Mouse (Mus musculus) heart, embryonic 16.5 days (tissue): ENCODE results near the gene Krt23. TPM values are rescaled to one million over a fixed set of nuclear protein-coding genes. Genes with fewer than 3 reads are reported as not detected.

Experiments
- ATAC-seq: fragments of 200-750 bp; cut with Nextera tagmentation; replicated peaks from 2 replicates; pipeline ENCODE4 v1.8.0; 2017; ENCODE audit warnings: moderate number of reproducible peaks; ENCODE audit not compliant: insufficient read depth, low FRiP score; ENCODE audit errors: extremely low read depth
- H3K27ac ChIP-seq: fragments of 300-500 bp; sonication (generic); 2 replicates; pipeline ENCODE4 v1.5.1; 2014; ENCODE audit warnings: mild to moderate bottlenecking, low read length, control low read depth, moderate library complexity
- H3K27me3 ChIP-seq: fragments of 300-500 bp; sonication (generic); 2 replicates; pipeline ENCODE4 v1.6.1; 2014; ENCODE audit warnings: low read length, mixed read lengths; ENCODE audit not compliant: control insufficient read depth, insufficient read depth
- H3K36me3 ChIP-seq: fragments of 300-500 bp; sonication (generic); 2 replicates; pipeline ENCODE4 v1.6.1; 2014; ENCODE audit not compliant: control insufficient read depth, insufficient read depth
- H3K4me1 ChIP-seq: fragments of 300-500 bp; sonication (generic); 2 replicates; pipeline ENCODE4 v1.6.1; 2014; ENCODE audit warnings: low read length, mixed read lengths; ENCODE audit not compliant: control insufficient read depth, insufficient read depth
- H3K4me2 ChIP-seq: fragments of 300-500 bp; sonication (generic); 2 replicates; pipeline ENCODE4 v1.6.1; 2014; ENCODE audit warnings: low read depth, mild to moderate bottlenecking, control low read depth, low read length
- H3K4me3 ChIP-seq: fragments of 300-500 bp; sonication (generic); 2 replicates; pipeline ENCODE4 v1.5.1; 2014; ENCODE audit warnings: mild to moderate bottlenecking, control low read depth, low read length
- H3K9ac ChIP-seq: fragments of 300-500 bp; sonication (generic); 2 replicates; pipeline ENCODE4 v1.6.1; 2014; ENCODE audit warnings: low read length, control low read depth
- H3K9me3 ChIP-seq: fragments of 300-500 bp; sonication (generic); replicated peaks from 2 replicates; pipeline ENCODE4 v1.6.1; 2016; ENCODE audit warnings: low read length; ENCODE audit not compliant: control insufficient read depth
- WGBS: fragments of 180-500 bp; shearing (Covaris S2); extraction: QIAGEN DNeasy Blood & Tissue Kit; methylation state at CpG from one replicate; pipeline ENCODE4 v1.1.7; 2014; 5-methylcytosine and 5-hydroxymethylcytosine counted together
- polyA plus RNA-seq: library from polyadenylated mRNA; unstranded; fragments of >200 nt; fragmentation: Nextera tagmentation; extraction: Ambion mirVana; gene quantifications from 2 replicates; pipeline ENCODE4 v1.2.1, GENCODE M21; 2015

Gene Krt23
- 0.46 and 0.70 TPM in 2 replicates for polyA plus RNA-seq

- Histone ChIP-seq H3K9me3 (no peaks in the 10 kb centered on the region), H3K4me1 (no peaks in the 10 kb centered on the region), H3K27me3 (no peaks in the 10 kb centered on the region), H3K27ac (no peak within 1 kb of the TSS), H3K36me3 (no peaks in the 10 kb centered on the region), H3K4me3 (no peak within 1 kb of the TSS), H3K4me2 (no peak within 1 kb of the TSS), H3K9ac (no peak within 1 kb of the TSS)
- no peak for ATAC-seq
- WGBS: 74% methylated on average over 22 of the region's 22 CpGs
Observed at GRCm38 (mm10) chr11:99492733-99493573, at the start of gene Krt23. Krt23 (minus strand) TSS chr11:99493137.

- no peak overlapping the region for H3K9ac ChIP-seq
- H3K27me3 ChIP-seq: no peaks in the 10 kb centered on the region
- H3K9me3 ChIP-seq: no peaks in the 10 kb centered on the region
- no peak overlapping the region for H3K27ac ChIP-seq
- no peak for ATAC-seq
- H3K36me3 ChIP-seq: no peaks in the 10 kb centered on the region
- H3K4me3 ChIP-seq: no peak overlapping the region
- no peaks in the 10 kb centered on the region for H3K4me1 ChIP-seq
- WGBS: 48% methylated on average over 9 of the region's 9 CpGs
- H3K4me2 ChIP-seq: no peak overlapping the region
Observed at GRCm38 (mm10) chr11:99539721-99540120, 46.8 kb upstream of the Krt23 start.

- no peak within 1 kb of the TSS for H3K4me2 ChIP-seq
- H3K9me3 ChIP-seq: no peaks in the 10 kb centered on the region
- no peak within 1 kb of the TSS for H3K9ac ChIP-seq
- no peaks in the 10 kb centered on the region for H3K4me1 ChIP-seq
- H3K4me3 ChIP-seq: no peak within 1 kb of the TSS
- no peak for ATAC-seq
- no peaks in the 10 kb centered on the region for H3K36me3 ChIP-seq
- no peak within 1 kb of the TSS for H3K27ac ChIP-seq
- no peaks in the 10 kb centered on the region for H3K27me3 ChIP-seq
- 73% methylated on average over 13 of the region's 13 CpGs for WGBS
Observed at GRCm38 (mm10) chr11:99521288-99521860, 28.4 kb upstream of the Krt23 start, which contains the start of gene Krt39. Krt39 (minus strand) TSS chr11:99521338.

GRCm38 (mm10) chr11:99514098-99514497 is 21.2 kb upstream of the Krt23 start:
- Histone ChIP-seq H3K4me2 (no peak overlapping the region), H3K4me3 (no peak overlapping the region), H3K9ac (no peak overlapping the region), H3K36me3 (no peaks in the 10 kb centered on the region), H3K4me1 (no peaks in the 10 kb centered on the region), H3K9me3 (no peaks in the 10 kb centered on the region), H3K27ac (no peak overlapping the region), H3K27me3 (no peaks in the 10 kb centered on the region)
- WGBS: 70% methylated on average over 8 of the region's 8 CpGs
- ATAC-seq: no peak

GRCm38 (mm10) chr11:99500095-99500805 is 7.3 kb upstream of the Krt23 start:
- Histone ChIP-seq H3K4me3 (no peak overlapping the region), H3K4me2 (no peak overlapping the region), H3K27me3 (no peaks in the 10 kb centered on the region), H3K9ac (no peak overlapping the region), H3K27ac (no peak overlapping the region), H3K4me1 (no peaks in the 10 kb centered on the region), H3K9me3 (no peaks in the 10 kb centered on the region), H3K36me3 (no peaks in the 10 kb centered on the region)
- ATAC-seq: no peak
- WGBS: 83% methylated on average over 9 of the region's 9 CpGs

GRCm38 (mm10) chr11:99496460-99496859 is 3.5 kb upstream of the Krt23 start:
- Histone ChIP-seq H3K36me3 (no peaks in the 10 kb centered on the region), H3K4me1 (no peaks in the 10 kb centered on the region), H3K9ac (no peak overlapping the region), H3K4me3 (no peak overlapping the region), H3K27ac (no peak overlapping the region), H3K9me3 (no peaks in the 10 kb centered on the region), H3K27me3 (no peaks in the 10 kb centered on the region), H3K4me2 (no peak overlapping the region)
- 69% methylated on average over 4 of the region's 4 CpGs for WGBS
- ATAC-seq: no peak

- Histone ChIP-seq H3K36me3 (no peaks in the 10 kb centered on the region), H3K9ac (no peak overlapping the region), H3K4me3 (no peak overlapping the region), H3K4me2 (no peak overlapping the region), H3K27ac (no peak overlapping the region), H3K27me3 (no peaks in the 10 kb centered on the region), H3K4me1 (no peaks in the 10 kb centered on the region), H3K9me3 (no peaks in the 10 kb centered on the region)
- ATAC-seq: no peak
- WGBS: 89% methylated on average over 4 of the region's 4 CpGs
Observed at GRCm38 (mm10) chr11:99494741-99495140, 1.8 kb upstream of the Krt23 start.

- no peaks in the 10 kb centered on the region for H3K9me3 ChIP-seq
- no peaks in the 10 kb centered on the region for H3K36me3 ChIP-seq
- 50% methylated on average over 5 of the region's 5 CpGs for WGBS
- no peak overlapping the region for H3K27ac ChIP-seq
- no peaks in the 10 kb centered on the region for H3K27me3 ChIP-seq
- H3K4me1 ChIP-seq: no peaks in the 10 kb centered on the region
- ATAC-seq: no peak
- H3K4me2 ChIP-seq: no peak overlapping the region
- no peak overlapping the region for H3K4me3 ChIP-seq
- no peak overlapping the region for H3K9ac ChIP-seq
Observed at GRCm38 (mm10) chr11:99493574-99493850, 575 bp upstream of the Krt23 start.

GRCm38 (mm10) chr11:99491040-99491439 is 1.9 kb downstream of the Krt23 start:
- Histone ChIP-seq H3K27me3 (no peaks in the 10 kb centered on the region), H3K4me1 (no peaks in the 10 kb centered on the region), H3K4me3 (no peak overlapping the region), H3K36me3 (no peaks in the 10 kb centered on the region), H3K9me3 (no peaks in the 10 kb centered on the region), H3K4me2 (no peak overlapping the region), H3K27ac (no peak overlapping the region), H3K9ac (no peak overlapping the region)
- no peak for ATAC-seq
- WGBS: 75% methylated on average over 8 of the region's 8 CpGs
